Mouse (Mus musculus) gastrocnemius, postnatal 36 days (tissue): ENCODE measurements around the gene Wwox. TPM values are rescaled to one million over a fixed set of nuclear protein-coding genes. Genes with fewer than 3 reads are reported as not detected.

Source experiments
- DNase-seq, 2 experiments: peaks; one replicate each; pipeline ENCODE4 v3.0.0; 2022
- intact Hi-C: fragments of 180-260 bp; cut with DNase I; formaldehyde crosslinking; loops from one replicate; pipeline ENCODE4 v1.15.1; 2025
- total RNA-seq, 2 experiments: library from RNA; stranded (reverse); gene quantifications; 2 replicates each; pipeline ENCODE4 v1.2.3; 2021

Wwox gene
- total RNA-seq, 2 experiments from 2014 or later = 7.4 to 7.5 TPM

GRCm38 (mm10) chr8:114707538-114708138, 268.2 kb downstream of the Wwox start:
- intact Hi-C loops = no loop called here
- no peak for DNase-seq

GRCm38 (mm10) chr8:114715318-114716070, 276.0 kb downstream of the Wwox start:
- no peak for DNase-seq
- intact Hi-C loops = no loop called here

- intact Hi-C loops = no loop called here
Measured at GRCm38 (mm10) chr8:114716546-114717255, 277.2 kb downstream of the Wwox start.

GRCm38 (mm10) chr8:114718821-114719220, 279.4 kb downstream of the Wwox start:
- intact Hi-C loops = no loop called here

More at GRCm38 (mm10) chr8:114716546-114717255, 277.2 kb downstream of the Wwox start:
- DNase-seq = no peak

GRCm38 (mm10) chr8:114722611-114723010, 283.2 kb downstream of the Wwox start:
- intact Hi-C loops = no loop called here
- no peak for DNase-seq

More at GRCm38 (mm10) chr8:114718821-114719220, 279.4 kb downstream of the Wwox start:
- DNase-seq = no peak

- intact Hi-C loops = no loop called here
- DNase-seq = no peak
Measured at GRCm38 (mm10) chr8:114731260-114732140, 292.0 kb downstream of the Wwox start.

- DNase-seq = no peak
- intact Hi-C loops = no loop called here
Measured at GRCm38 (mm10) chr8:114743185-114743915, 303.9 kb downstream of the Wwox start.

- intact Hi-C loops = no loop called here
- DNase-seq = no peak
Measured at GRCm38 (mm10) chr8:114746373-114746772, 306.9 kb downstream of the Wwox start.

- intact Hi-C loops = no loop called here
- DNase-seq = no peak
Measured at GRCm38 (mm10) chr8:114751376-114752135, 312.1 kb downstream of the Wwox start.

- no peak for DNase-seq
- intact Hi-C loops = loop anchor here (5.0 kb wide), 1 partner anchor 958 kb away; no protein-coding TSS in a partner anchor
Measured at GRCm38 (mm10) chr8:114759621-114760020, 320.2 kb downstream of the Wwox start.

GRCm38 (mm10) chr8:114768536-114768935, 329.1 kb downstream of the Wwox start:
- intact Hi-C loops = no loop called here
- DNase-seq = no peak

GRCm38 (mm10) chr8:114770856-114771776, 331.7 kb downstream of the Wwox start:
- intact Hi-C loops = loop anchor here (2.0 to 10.0 kb wide), 4 partner anchors 200 to 1674 kb away; partner anchors contain the start of gene Maf
- peak; percentile 43 to 65 for DNase-seq

- intact Hi-C loops = loop anchor here (5.0 to 10.0 kb wide), 3 partner anchors 230 to 1672 kb away; partner anchors contain the start of gene Maf
- DNase-seq = no peak
Measured at GRCm38 (mm10) chr8:114772276-114772849, 332.9 kb downstream of the Wwox start.

- DNase-seq = peak; percentile 67 to 77
- intact Hi-C loops = loop anchor here (5.0 to 10.0 kb wide), 3 partner anchors 231 to 1671 kb away; partner anchors contain the start of gene Maf
Measured at GRCm38 (mm10) chr8:114773461-114774414, 334.3 kb downstream of the Wwox start.

GRCm38 (mm10) chr8:114774415-114774775, 334.9 kb downstream of the Wwox start:
- DNase-seq = no peak
- intact Hi-C loops = loop anchor here (5.0 to 10.0 kb wide), 3 partner anchors 232 to 1670 kb away; partner anchors contain the start of gene Maf

GRCm38 (mm10) chr8:114775543-114775942, 336.1 kb downstream of the Wwox start:
- peak in 1 of 2 experiments; percentile 21 for DNase-seq
- intact Hi-C loops = loop anchor here (10.0 kb wide), 1 partner anchor 1669 kb away; no protein-coding TSS in a partner anchor
